Mouse (Mus musculus): Measurements from ENCODE around the gene Cxcr6.

GRCm38 (mm10) chr9:123844468-123844867 lies 38.2 kb downstream of the Cxcr6 start:
- TF ChIP-seq CTCF (IDR thresholded peaks at IDR 0.05; ENCODE audit: extremely low read depth, insufficient read depth, low read length): no peak
- TF ChIP-seq POLR2A (IDR thresholded peaks at IDR 0.05; ENCODE audit: extremely low read depth, insufficient read depth, low read length): no peak

Data from cortical plate, adult 2 months (tissue).